Comparison of ENCODE assay signal across 7 mouse cellular contexts in genomic region chr9:118606148-118606816, GRCm38 (mm10). TPM values are rescaled to one million over a fixed set of nuclear protein-coding genes. Genes with fewer than 3 reads are reported as not detected.
DNase-seq lines count a peak whose midpoint lies in the region; ATAC-seq and TF ChIP-seq lines count a peak whose summit lies in the region.

Gene Itga9, plus strand, starts transcription at chr9:118606690.

- peak within 1 kb of the TSS; percentile 91 for H3K9ac ChIP-seq in embryonic facial prominence, embryonic 12.5 days
- H3K9ac ChIP-seq in liver, adult 2 months (ENCODE audit: low read depth, low read length) = peak within 1 kb of the TSS; percentile 82
- H3K9ac ChIP-seq in midbrain, postnatal 0 days (replicated peaks; ENCODE audit: low read length, poor library complexity, severe bottlenecking) = peak within 1 kb of the TSS; percentile 63

- peak within 1 kb of the TSS; percentile 92 for H3K4me2 ChIP-seq in embryonic facial prominence, embryonic 12.5 days (replicated peaks)
- peak within 1 kb of the TSS; percentile 100 for H3K4me2 ChIP-seq in midbrain, postnatal 0 days (ENCODE audit: low read depth, low read length, poor library complexity, severe bottlenecking)

- peak within 1 kb of the TSS; percentile 75 for H3K4me3 ChIP-seq in embryonic facial prominence, embryonic 12.5 days
- H3K4me3 ChIP-seq in liver, adult 2 months (ENCODE audit: insufficient read depth, low read depth, low read length) = peak within 1 kb of the TSS; percentile 76
- H3K4me3 ChIP-seq in midbrain, postnatal 0 days (ENCODE audit: low read depth, low read length) = peak within 1 kb of the TSS; percentile 64

- peak; percentile 70 for ATAC-seq in embryonic facial prominence, embryonic 12.5 days (ENCODE audit: insufficient number of reproducible peaks, insufficient read depth, low FRiP score, low TSS enrichment)
- ATAC-seq in midbrain, postnatal 0 days (ENCODE audit: low FRiP score) = peak; percentile 74

- TF ChIP-seq POLR2A in liver, adult 2 months (IDR thresholded peaks at IDR 0.05; ENCODE audit: extremely low read depth, insufficient read depth, low read length) = no peak

- DNase-seq in adrenal gland, postnatal 25 days = peak; percentile 93
- peak; percentile 75 to 83 for DNase-seq in heart, adult 9 months (ENCODE audit: low spot score in 2 of 2)
- DNase-seq in kidney, adult 8-10 months = peak; percentile 55 to 74
- no peak for DNase-seq in liver, adult 2 months (ENCODE audit: extremely low read depth, low read depth, low spot score)
- peak; percentile 55 for DNase-seq in midbrain, postnatal 0 days (ENCODE audit: low spot score)
- peak; percentile 56 to 60 for DNase-seq in spleen, postnatal 36 days (ENCODE audit: low spot score in 2 of 2)

- WGBS in embryonic facial prominence, embryonic 12.5 days = 13% methylated on average over 33 of the region's 42 CpGs
- 13% methylated on average over 42 of the region's 42 CpGs for WGBS in liver, adult 2 months
- 14% methylated on average over 37 of the region's 42 CpGs for whole genome bisulfite sequencing in midbrain, postnatal 0 days

- TF ChIP-seq CTCF in liver, adult 2 months (IDR thresholded peaks at IDR 0.05; ENCODE audit: low read depth, low read length) = peak; percentile 79
- peak; percentile 68 for TF ChIP-seq CTCF in midbrain, postnatal 0 days (IDR thresholded peaks at IDR 0.05)

- no peaks in the 10 kb centered on the region for H3K27me3 ChIP-seq in embryonic facial prominence, embryonic 12.5 days
- no peaks in the 10 kb centered on the region for H3K27me3 ChIP-seq in liver, adult 2 months (ENCODE audit: control insufficient read depth, insufficient read depth, low read length)
- H3K27me3 ChIP-seq in midbrain, postnatal 0 days (ENCODE audit: insufficient read depth, low read length) = peaks cover 17% of the 10 kb centered on the region

- H3K4me1 ChIP-seq in embryonic facial prominence, embryonic 12.5 days = peaks cover 30% of the 10 kb centered on the region
- peaks cover 2% of the 10 kb centered on the region; the same call in 1 of the 2 replicates for H3K4me1 ChIP-seq in liver, adult 2 months (ENCODE audit: control insufficient read depth, insufficient read depth, low read length)
- H3K4me1 ChIP-seq in midbrain, postnatal 0 days (ENCODE audit: insufficient read depth, low read length) = no peaks in the 10 kb centered on the region

- no peaks in the 10 kb centered on the region for H3K36me3 ChIP-seq in embryonic facial prominence, embryonic 12.5 days
- H3K36me3 ChIP-seq in liver, adult 2 months (ENCODE audit: control insufficient read depth, insufficient read depth, low read length) = no peaks in the 10 kb centered on the region
- no peaks in the 10 kb centered on the region for H3K36me3 ChIP-seq in midbrain, postnatal 0 days (ENCODE audit: insufficient read depth, low read length)

- no peaks in the 10 kb centered on the region; the same call in 1 of the 2 replicates for H3K79me2 ChIP-seq in liver, adult 2 months (ENCODE audit: control insufficient read depth, insufficient read depth, low read length)

- no peaks in the 10 kb centered on the region for H3K9me3 ChIP-seq in embryonic facial prominence, embryonic 12.5 days
- no peaks in the 10 kb centered on the region for H3K9me3 ChIP-seq in midbrain, postnatal 0 days (ENCODE audit: low read length)

- H3K27ac ChIP-seq in embryonic facial prominence, embryonic 12.5 days = peak within 1 kb of the TSS; percentile 74
- peak within 1 kb of the TSS; percentile 60 for H3K27ac ChIP-seq in liver, adult 2 months (replicated peaks; ENCODE audit: insufficient read depth, low read depth, low read length)
- no peak within 1 kb of the TSS for H3K27ac ChIP-seq in midbrain, postnatal 0 days (ENCODE audit: low read depth, low read length)

RNA-seq across cellular contexts. Expression of gene Itga9, which starts in this region (rescaled TPM):
- total RNA-seq in adrenal gland, postnatal 25 days (2021) = 70.2 and 81.0 TPM in 2 replicates
- 18.7 and 24.9 TPM in 2 replicates for polyA plus RNA-seq in embryonic facial prominence, embryonic 12.5 days (2016; fragmentation: Nextera tagmentation; extraction: Ambion mirVana)
- 15.8 and 16.1 TPM in 2 replicates for total RNA-seq in liver, adult 2 months (2014; rRNA removed)
- 5.0 and 9.1 TPM in 2 replicates for polyA plus RNA-seq in liver, adult 2 months (2012; rRNA removed)
- total RNA-seq in midbrain, postnatal 0 days (2014; rRNA removed) = 6.9 and 8.2 TPM in 2 replicates
- polyA plus RNA-seq in midbrain, postnatal 0 days (2015; fragmentation: Nextera tagmentation; extraction: Ambion mirVana) = 0.82 and 1.1 TPM in 2 replicates
